Mouse (Mus musculus): ENCODE results near the gene Hist1h4d. TPM values are rescaled to one million over a fixed set of nuclear protein-coding genes. Genes with fewer than 3 reads are reported as not detected.
"Not testable (repeated sequence)": the region's sequence is repeated elsewhere in the genome, so short reads cannot be mapped to it uniquely, and the experiment has no call there.

Hist1h4d gene
- polyA plus RNA-seq, 1 experiment from 2014 or later = 86.3 TPM

GRCm38 (mm10) chr13:23560699-23561098 is 20.7 kb upstream of the Hist1h4d start:
- H3K27ac ChIP-seq (ENCODE audit: low read length) = peak overlapping the region; percentile 24; the same call in 1 of the 2 replicates
- not testable (repeated sequence) for H3K36me3 ChIP-seq (ENCODE audit: control insufficient read depth, insufficient read depth, low read length); H3K9me3 ChIP-seq (replicated peaks; ENCODE audit: control insufficient read depth, low read length); ATAC-seq (ENCODE audit: insufficient read depth, low FRiP score); H3K4me3 ChIP-seq (replicated peaks; ENCODE audit: low read length); H3K27me3 ChIP-seq (ENCODE audit: control insufficient read depth, insufficient read depth, low read length); H3K4me1 ChIP-seq (ENCODE audit: control insufficient read depth, insufficient read depth, low read length)
- H3K4me2 ChIP-seq (ENCODE audit: low read depth, low read length) = peak overlapping the region; percentile 22; the same call in 1 of the 2 replicates
- H3K9ac ChIP-seq (ENCODE audit: low read length) = 0 out of 2 replicates have a peak overlapping the region, but pooled peaks have one; percentile 9
- 16% methylated on average over 2 of the region's 2 CpGs for WGBS

DNA sequence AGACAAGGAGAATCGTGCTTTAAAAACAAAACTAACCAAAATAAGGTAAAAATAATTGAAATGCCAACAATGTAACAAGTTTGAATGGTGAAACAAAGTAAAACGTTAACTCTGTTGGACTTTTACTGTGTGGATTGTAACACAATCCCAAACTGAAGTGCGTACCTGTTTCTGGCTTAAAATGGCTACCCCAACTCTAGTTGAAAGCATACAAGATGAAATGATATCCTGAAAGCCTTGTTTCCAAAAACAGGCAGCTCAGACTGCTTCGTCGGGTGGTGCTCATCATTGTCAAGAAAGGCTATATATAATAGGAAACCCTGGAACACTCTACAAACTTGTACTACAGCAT is 19.9 kb upstream of the Hist1h4d start:
- not testable (repeated sequence) for ATAC-seq (ENCODE audit: insufficient read depth, low FRiP score); H3K9me3 ChIP-seq (replicated peaks; ENCODE audit: control insufficient read depth, low read length); H3K36me3 ChIP-seq (ENCODE audit: control insufficient read depth, insufficient read depth, low read length); H3K4me1 ChIP-seq (ENCODE audit: control insufficient read depth, insufficient read depth, low read length); H3K9ac ChIP-seq (ENCODE audit: low read length); H3K27me3 ChIP-seq (ENCODE audit: control insufficient read depth, insufficient read depth, low read length)
- Histone ChIP-seq H3K4me2 (ENCODE audit: low read depth, low read length) (peak overlapping the region; percentile 72; the same call in 1 of the 2 replicates), H3K27ac (ENCODE audit: low read length) (peak overlapping the region; percentile 97; the same call in 1 of the 2 replicates), H3K4me3 (replicated peaks; ENCODE audit: low read length) (peak overlapping the region; percentile 48)
- WGBS = 0% methylated on average over 2 of the region's 5 CpGs

DNA sequence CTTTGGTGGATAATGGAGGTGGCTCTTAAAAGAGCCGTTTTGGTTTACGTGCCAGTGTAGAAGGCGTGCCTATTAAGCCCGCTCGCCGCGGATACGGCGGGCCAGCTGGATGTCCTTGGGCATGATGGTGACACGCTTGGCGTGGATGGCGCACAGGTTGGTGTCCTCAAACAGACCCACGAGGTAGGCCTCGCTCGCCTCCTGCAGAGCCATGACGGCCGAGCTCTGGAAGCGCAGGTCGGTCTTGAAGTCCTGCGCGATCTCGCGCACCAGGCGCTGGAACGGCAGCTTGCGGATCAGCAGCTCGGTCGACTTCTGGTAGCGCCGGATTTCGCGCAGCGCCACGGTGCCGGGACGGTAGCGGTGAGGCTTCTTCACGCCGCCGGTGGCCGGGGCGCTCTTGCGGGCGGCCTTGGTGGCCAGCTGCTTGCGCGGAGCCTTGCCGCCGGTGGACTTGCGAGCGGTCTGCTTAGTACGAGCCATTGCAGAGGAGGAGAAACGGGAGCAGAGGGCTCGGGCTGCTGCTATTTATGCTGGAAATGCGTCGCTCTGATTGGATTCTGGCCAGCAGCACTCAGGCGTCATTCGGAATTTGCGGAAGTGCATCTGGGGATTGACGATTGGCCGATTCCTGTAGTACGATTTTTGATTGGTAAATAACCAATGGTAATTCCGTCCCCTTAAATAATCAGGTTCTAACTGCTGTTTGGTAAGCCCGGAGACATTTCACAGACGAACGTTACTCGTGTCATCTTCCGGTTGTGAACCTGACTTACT is 19.3 kb upstream of the Hist1h4d start, which contains the start of gene Hist1h3e:
Hist1h3e (minus strand) TSS at position 487 of the 777 bp plus-strand sequence.
- WGBS = under 1% methylated on average over 54 of the region's 67 CpGs
- not testable (repeated sequence) for H3K36me3 ChIP-seq (ENCODE audit: control insufficient read depth, insufficient read depth, low read length); H3K9me3 ChIP-seq (replicated peaks; ENCODE audit: control insufficient read depth, low read length); H3K4me1 ChIP-seq (ENCODE audit: control insufficient read depth, insufficient read depth, low read length); H3K27me3 ChIP-seq (ENCODE audit: control insufficient read depth, insufficient read depth, low read length)
- H3K9ac ChIP-seq (ENCODE audit: low read length) = peak within 1 kb of the TSS; percentile 63
- H3K27ac ChIP-seq (ENCODE audit: low read length) = peak within 1 kb of the TSS; percentile 97
- H3K4me3 ChIP-seq (replicated peaks; ENCODE audit: low read length) = peak within 1 kb of the TSS; percentile 48
- peak within 1 kb of the TSS; percentile 72 for H3K4me2 ChIP-seq (ENCODE audit: low read depth, low read length)
- peak; percentile 93 for ATAC-seq (ENCODE audit: insufficient read depth, low FRiP score)

GRCm38 (mm10) chr13:23562699-23563462 is 18.5 kb upstream of the Hist1h4d start:
- no peaks in the 10 kb centered on the region for H3K9me3 ChIP-seq (replicated peaks; ENCODE audit: control insufficient read depth, low read length)
- no peaks in the 10 kb centered on the region for H3K27me3 ChIP-seq (ENCODE audit: control insufficient read depth, insufficient read depth, low read length)
- no peaks in the 10 kb centered on the region for H3K36me3 ChIP-seq (ENCODE audit: control insufficient read depth, insufficient read depth, low read length)
- H3K27ac ChIP-seq (ENCODE audit: low read length) = peak overlapping the region; percentile 97
- H3K4me1 ChIP-seq (ENCODE audit: control insufficient read depth, insufficient read depth, low read length) = no peaks in the 10 kb centered on the region
- ATAC-seq (ENCODE audit: insufficient read depth, low FRiP score) = peak; percentile 63
- WGBS = 2% methylated on average over 18 of the region's 18 CpGs
- peak overlapping the region; percentile 72 for H3K4me2 ChIP-seq (ENCODE audit: low read depth, low read length)
- H3K4me3 ChIP-seq (replicated peaks; ENCODE audit: low read length) = peak overlapping the region; percentile 48
- peak overlapping the region; percentile 63 for H3K9ac ChIP-seq (ENCODE audit: low read length)

DNA sequence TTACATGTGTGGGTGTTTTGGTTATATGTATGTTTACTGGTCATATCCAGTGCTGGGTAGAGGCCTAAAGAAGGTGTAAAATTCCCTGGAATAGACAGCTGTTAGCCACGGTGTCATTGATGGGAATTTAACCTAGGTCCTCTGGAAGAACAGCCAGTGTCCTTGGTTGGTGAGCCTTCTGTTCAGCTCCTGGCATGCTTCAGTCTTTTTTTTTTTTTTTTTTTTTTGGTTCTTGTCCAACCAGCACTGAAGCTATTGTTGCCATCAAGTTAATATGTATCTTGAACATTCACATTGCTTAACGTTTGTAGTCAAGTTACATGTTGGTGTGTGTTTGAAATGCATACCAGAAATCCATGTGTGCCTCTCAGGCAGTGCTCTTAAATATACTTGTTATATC is 16.9 kb upstream of the Hist1h4d start:
- Histone ChIP-seq H3K4me2 (ENCODE audit: low read depth, low read length) (no peak overlapping the region), H3K27me3 (ENCODE audit: control insufficient read depth, insufficient read depth, low read length) (no peaks in the 10 kb centered on the region), H3K9ac (ENCODE audit: low read length) (no peak overlapping the region), H3K9me3 (replicated peaks; ENCODE audit: control insufficient read depth, low read length) (no peaks in the 10 kb centered on the region), H3K4me3 (replicated peaks; ENCODE audit: low read length) (no peak overlapping the region), H3K36me3 (ENCODE audit: control insufficient read depth, insufficient read depth, low read length) (no peaks in the 10 kb centered on the region), H3K4me1 (ENCODE audit: control insufficient read depth, insufficient read depth, low read length) (no peaks in the 10 kb centered on the region), H3K27ac (ENCODE audit: low read length) (no peak overlapping the region)
- no peak for ATAC-seq (ENCODE audit: insufficient read depth, low FRiP score)
- WGBS = 73% methylated on average over 2 of the region's 2 CpGs

- H3K27ac ChIP-seq (ENCODE audit: low read length) = peak overlapping the region; percentile 95
- WGBS = 1% methylated on average over 25 of the region's 41 CpGs
- not testable (repeated sequence) for H3K9me3 ChIP-seq (replicated peaks; ENCODE audit: control insufficient read depth, low read length); ATAC-seq (ENCODE audit: insufficient read depth, low FRiP score); H3K36me3 ChIP-seq (ENCODE audit: control insufficient read depth, insufficient read depth, low read length); H3K27me3 ChIP-seq (ENCODE audit: control insufficient read depth, insufficient read depth, low read length)
- peaks cover 23% of the 10 kb centered on the region for H3K4me1 ChIP-seq (ENCODE audit: control insufficient read depth, insufficient read depth, low read length)
- peak overlapping the region; percentile 54 for H3K4me3 ChIP-seq (replicated peaks; ENCODE audit: low read length)
- peak overlapping the region; percentile 65 for H3K9ac ChIP-seq (ENCODE audit: low read length)
- peak overlapping the region; percentile 54 for H3K4me2 ChIP-seq (ENCODE audit: low read depth, low read length)
Measured at GRCm38 (mm10) chr13:23570261-23571021, 11.0 kb upstream of the Hist1h4d start.

DNA sequence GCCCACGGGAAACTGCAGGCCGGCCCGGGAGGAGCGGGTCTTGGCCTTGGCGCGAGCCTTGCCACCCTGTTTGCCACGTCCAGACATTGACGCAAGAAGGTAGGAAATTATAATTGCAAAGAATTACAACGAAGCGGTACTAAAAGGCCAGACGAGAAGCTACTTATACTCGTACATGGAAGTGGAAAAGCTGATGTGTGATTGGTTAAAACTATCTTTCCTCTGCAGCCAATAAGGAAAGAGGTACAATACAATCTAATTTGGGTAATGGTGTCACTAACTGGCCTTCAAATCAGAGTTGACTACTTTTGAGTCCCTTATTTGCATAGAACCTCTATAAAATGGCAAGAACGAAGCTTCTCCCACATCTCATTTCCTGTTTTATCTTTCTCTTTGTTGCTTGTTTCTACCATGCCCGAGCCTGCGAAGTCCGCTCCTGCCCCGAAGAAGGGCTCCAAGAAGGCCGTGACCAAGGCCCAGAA is 10.3 kb upstream of the Hist1h4d start, which contains the start of the genes Hist1h2ae and Hist1h2bg:
Hist1h2ae (minus strand) TSS at position 199 of the 482 bp plus-strand sequence.
Hist1h2bg (plus strand) TSS at position 375 of the 482 bp plus-strand sequence.
- H3K27ac ChIP-seq (ENCODE audit: low read length) = peak within 1 kb of the TSS; percentile 95
- under 1% methylated on average over 18 of the region's 18 CpGs for WGBS

GRCm38 (mm10) chr13:23571504-23572217 is 9.7 kb upstream of the Hist1h4d start:
- peaks cover 27% of the 10 kb centered on the region for H3K4me1 ChIP-seq (ENCODE audit: control insufficient read depth, insufficient read depth, low read length)
- not testable (repeated sequence) for H3K36me3 ChIP-seq (ENCODE audit: control insufficient read depth, insufficient read depth, low read length); H3K27me3 ChIP-seq (ENCODE audit: control insufficient read depth, insufficient read depth, low read length); ATAC-seq (ENCODE audit: insufficient read depth, low FRiP score); H3K9me3 ChIP-seq (replicated peaks; ENCODE audit: control insufficient read depth, low read length)
- H3K4me2 ChIP-seq (ENCODE audit: low read depth, low read length) = peak overlapping the region; percentile 75
- H3K27ac ChIP-seq (ENCODE audit: low read length) = peak overlapping the region; percentile 93
- 0% methylated on average over 9 of the region's 34 CpGs for WGBS
- peak overlapping the region; percentile 54 for H3K4me3 ChIP-seq (replicated peaks; ENCODE audit: low read length)
- H3K9ac ChIP-seq (ENCODE audit: low read length) = peak overlapping the region; percentile 70

More for the DNA sequence above, 10.3 kb upstream of the Hist1h4d start, which contains the start of the genes Hist1h2ae and Hist1h2bg:
- Histone ChIP-seq H3K4me3 (replicated peaks; ENCODE audit: low read length) (peak within 1 kb of the TSS; percentile 54), H3K36me3 (ENCODE audit: control insufficient read depth, insufficient read depth, low read length) (no peaks in the 10 kb centered on the region), H3K4me2 (ENCODE audit: low read depth, low read length) (peak within 1 kb of the TSS; percentile 75), H3K27me3 (ENCODE audit: control insufficient read depth, insufficient read depth, low read length) (no peaks in the 10 kb centered on the region), H3K9ac (ENCODE audit: low read length) (peak within 1 kb of the TSS; percentile 70), H3K4me1 (ENCODE audit: control insufficient read depth, insufficient read depth, low read length) (peaks cover 23% of the 10 kb centered on the region), H3K9me3 (replicated peaks; ENCODE audit: control insufficient read depth, low read length) (no peaks in the 10 kb centered on the region)
- peak; percentile 91 for ATAC-seq (ENCODE audit: insufficient read depth, low FRiP score)

Data from stomach, embryonic 16.5 days (tissue).